Mouse (Mus musculus): ENCODE measurements around the gene Gpr162. TPM values are rescaled to one million over a fixed set of nuclear protein-coding genes. Genes with fewer than 3 reads are reported as not detected.

Gene Gpr162
- polyA plus RNA-seq, 1 experiment: not detected

- TF ChIP-seq GATA1 (IDR thresholded peaks at IDR 0.05; ENCODE audit: low read length): no peak
These were observed 33.7 kb downstream of the Gpr162 start for GRCm38 (mm10) chr6:124829799-124830700.

DNA sequence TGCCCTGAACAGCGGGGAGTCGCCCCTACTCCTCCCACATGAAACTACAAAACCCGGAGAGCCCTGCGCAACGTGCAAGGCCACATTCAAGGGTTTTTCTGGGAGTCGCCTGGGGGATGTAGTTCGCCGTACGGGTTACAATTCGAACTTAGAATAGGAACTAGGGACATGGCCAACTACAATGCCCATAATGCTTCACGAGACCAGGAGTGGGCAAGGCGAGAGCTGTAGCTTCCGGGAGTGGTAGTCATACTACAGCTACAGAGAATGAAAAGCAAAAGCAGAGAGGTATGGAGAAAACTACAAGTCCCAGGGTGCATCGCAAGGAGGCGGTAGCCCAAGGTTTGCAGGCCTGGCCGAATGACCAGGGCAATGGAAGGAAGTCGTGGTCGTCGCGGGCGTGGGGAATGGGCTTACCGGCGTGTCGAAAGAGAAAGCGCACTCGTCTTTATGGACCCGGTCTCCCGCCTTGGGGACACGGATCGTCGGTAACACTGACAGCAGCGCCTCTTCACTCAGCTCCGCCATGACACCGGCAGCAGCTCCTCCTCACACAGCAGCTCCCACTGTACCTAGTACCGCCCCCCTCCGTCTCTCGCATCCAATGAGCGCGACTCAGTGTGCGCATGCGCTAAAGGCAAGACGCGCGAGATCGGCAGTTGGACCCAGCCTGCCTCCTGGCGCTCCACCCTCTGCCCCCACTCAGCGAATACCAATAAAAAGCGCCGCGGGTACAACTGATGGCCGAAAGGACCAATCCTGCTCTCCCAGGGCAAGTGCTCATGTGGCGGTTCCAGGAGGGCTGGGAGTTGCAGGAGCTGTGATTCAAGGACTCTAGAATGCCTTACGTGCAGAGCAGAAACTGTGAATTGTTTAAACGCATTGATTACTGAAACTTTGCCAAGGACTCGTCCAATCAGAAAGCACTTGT lies 34.6 kb downstream of the Gpr162 start, which contains the start of the genes Usp5 and Cdca3:
TSS of gene Usp5 (minus strand) at position 617 of the 931 bp plus-strand sequence.
TSS of gene Cdca3 (plus strand) at position 680 of the 931 bp plus-strand sequence.
- TF ChIP-seq GATA1 (IDR thresholded peaks at IDR 0.05; ENCODE audit: low read length): no peak

DNA sequence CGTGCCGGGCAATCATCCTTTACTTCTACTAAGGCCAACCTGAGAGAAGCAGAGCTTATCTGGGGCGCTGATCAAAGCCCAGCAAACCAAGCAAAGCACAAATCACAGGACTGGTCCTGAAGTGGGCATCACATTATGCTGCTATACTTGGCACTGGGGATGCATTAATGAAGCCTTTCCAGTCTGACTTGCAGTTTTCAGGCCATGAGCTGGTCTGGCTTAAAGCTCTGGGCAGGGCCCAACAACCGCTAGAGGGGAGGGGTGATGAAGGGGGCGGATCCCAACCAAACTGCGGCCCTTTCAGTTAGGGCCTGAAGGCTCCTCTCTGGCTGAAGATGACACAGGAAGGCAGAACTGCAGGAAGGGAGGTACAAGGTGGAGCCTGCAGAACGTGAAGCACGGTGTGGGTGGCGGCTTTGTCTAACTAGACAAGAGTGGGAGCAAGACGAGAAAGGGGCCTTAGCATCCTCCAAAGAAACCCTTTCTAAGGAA lies 35.6 kb downstream of the Gpr162 start:
- no peak for TF ChIP-seq GATA1 (IDR thresholded peaks at IDR 0.05; ENCODE audit: low read length)

DNA sequence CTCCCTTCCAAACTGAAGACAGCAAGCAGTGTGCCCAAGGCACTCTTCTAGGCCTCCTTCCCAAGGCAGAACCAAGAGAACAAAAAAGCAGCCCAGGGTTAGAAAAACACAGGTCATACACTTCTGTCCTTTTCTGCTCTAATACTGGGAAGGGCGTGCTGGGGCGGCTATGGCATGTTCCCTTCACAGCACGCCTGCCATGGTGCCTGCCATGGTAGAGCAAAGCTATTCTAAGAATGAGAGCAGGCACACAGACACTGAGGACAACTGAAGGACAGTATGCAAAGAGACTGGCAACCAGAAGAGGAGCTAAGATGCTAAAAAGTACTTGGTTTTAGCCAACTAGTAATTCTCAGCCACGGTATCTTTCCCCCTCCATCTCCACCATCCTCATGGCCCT lies 41.7 kb downstream of the Gpr162 start:
- no peak for TF ChIP-seq GATA1 (IDR thresholded peaks at IDR 0.05; ENCODE audit: low read length)

DNA sequence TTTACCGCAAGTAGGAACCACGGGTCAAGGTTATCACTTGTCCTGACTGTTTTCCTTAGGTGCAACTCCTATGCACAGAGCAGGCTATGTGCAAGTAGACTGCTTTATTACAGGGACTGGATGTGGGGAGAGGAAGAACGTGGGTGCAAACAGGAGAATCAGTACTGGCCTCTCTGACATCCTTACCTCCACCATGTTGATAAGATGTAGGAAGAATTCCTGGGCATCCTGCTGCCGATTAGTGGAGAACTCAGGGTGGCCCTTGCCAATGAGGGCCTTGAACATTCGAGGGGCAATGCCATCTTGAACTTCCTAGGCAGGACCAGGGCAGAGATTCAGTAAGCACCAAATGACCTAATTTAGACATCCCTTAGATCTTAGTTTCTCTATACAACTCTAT lies 42.9 kb downstream of the Gpr162 start:
- TF ChIP-seq GATA1 (IDR thresholded peaks at IDR 0.05; ENCODE audit: low read length): no peak

DNA sequence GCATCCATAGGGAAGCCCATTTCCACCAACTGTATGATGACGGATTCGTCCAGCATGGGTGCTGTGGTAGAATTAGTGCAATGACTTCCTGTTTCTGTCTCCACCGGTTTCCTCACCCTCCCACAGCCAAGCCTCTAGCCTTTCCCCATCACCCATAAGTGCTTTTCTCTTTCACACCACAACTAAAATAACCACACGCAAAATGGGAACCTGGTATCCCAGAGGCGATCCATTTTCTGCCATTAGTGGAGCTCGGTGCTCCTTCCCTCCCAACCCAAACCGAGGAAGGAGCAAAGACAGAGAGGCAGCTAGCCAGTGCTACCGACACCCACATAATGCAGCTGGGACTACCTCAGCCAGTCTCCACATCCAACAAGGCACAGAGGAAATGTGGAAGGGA lies 45.8 kb downstream of the Gpr162 start:
- no peak for TF ChIP-seq GATA1 (IDR thresholded peaks at IDR 0.05; ENCODE audit: low read length)

DNA sequence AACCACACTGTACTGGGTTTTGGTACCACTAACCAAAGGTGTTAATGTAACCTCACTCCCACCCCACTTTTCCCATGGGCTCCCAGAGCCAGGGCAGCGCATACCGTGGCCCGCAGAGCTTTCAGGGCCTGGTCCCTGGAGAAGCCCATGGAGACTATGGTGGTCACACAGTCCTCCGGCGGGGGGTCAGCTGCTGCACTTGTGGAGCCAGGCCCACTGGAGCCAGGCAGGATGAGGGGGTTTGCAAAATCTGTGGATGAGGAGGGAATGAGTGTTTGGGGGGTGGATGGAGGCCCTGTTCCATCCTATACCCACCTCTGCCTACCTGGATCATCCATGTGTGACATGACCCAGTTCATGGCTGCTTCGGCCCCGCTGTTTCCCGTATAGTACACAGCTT lies 46.2 kb downstream of the Gpr162 start:
- TF ChIP-seq GATA1 (IDR thresholded peaks at IDR 0.05; ENCODE audit: low read length): no peak

- TF ChIP-seq GATA1 (IDR thresholded peaks at IDR 0.05; ENCODE audit: low read length): no peak
These were observed 46.7 kb downstream of the Gpr162 start for GRCm38 (mm10) chr6:124817125-124817524.

DNA sequence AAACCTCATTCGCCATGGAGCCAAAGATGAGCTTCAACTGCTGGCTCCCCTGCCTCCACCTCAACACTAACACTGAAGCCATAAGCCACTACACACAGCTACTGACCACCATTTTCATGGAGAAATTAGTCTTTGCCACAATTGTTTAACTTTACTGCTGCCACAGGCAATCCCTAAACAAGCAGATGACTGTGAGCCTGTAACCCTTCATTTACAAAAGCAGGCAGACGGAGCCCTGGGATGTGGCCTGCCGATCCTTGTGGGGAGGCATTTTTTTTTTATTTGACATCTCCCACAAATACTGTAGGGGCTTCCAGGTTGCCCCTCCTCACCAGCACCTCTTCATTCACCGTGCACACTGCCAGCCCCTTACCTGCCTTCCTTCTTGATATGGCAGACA lies 47.2 kb downstream of the Gpr162 start:
- no peak for TF ChIP-seq GATA1 (IDR thresholded peaks at IDR 0.05; ENCODE audit: low read length)

- no peak for TF ChIP-seq GATA1 (IDR thresholded peaks at IDR 0.05; ENCODE audit: low read length)
These were observed 48.7 kb downstream of the Gpr162 start for GRCm38 (mm10) chr6:124814858-124815774.

GRCm38 (mm10) chr6:124814448-124814847 lies 49.3 kb downstream of the Gpr162 start:
- no peak for TF ChIP-seq GATA1 (IDR thresholded peaks at IDR 0.05; ENCODE audit: low read length)

GRCm38 (mm10) chr6:124813933-124814332 lies 49.9 kb downstream of the Gpr162 start, which contains the start of gene Tpi1:
TSS of gene Tpi1 (minus strand) at chr6:124814296.
- TF ChIP-seq GATA1 (IDR thresholded peaks at IDR 0.05; ENCODE audit: low read length): no peak

GRCm38 (mm10) chr6:124813496-124813895 lies 50.3 kb downstream of the Gpr162 start:
- TF ChIP-seq GATA1 (IDR thresholded peaks at IDR 0.05; ENCODE audit: low read length): no peak

GRCm38 (mm10) chr6:124812848-124813247 lies 50.9 kb downstream of the Gpr162 start:
- no peak for TF ChIP-seq GATA1 (IDR thresholded peaks at IDR 0.05; ENCODE audit: low read length)

All from G1E-ER4 (cell line).